Mouse (Mus musculus) CH12.LX (cell line): ENCODE data around the gene Plekha5.

Experiments used
- CTCF ChIP-seq, 2 experiments: IDR thresholded peaks in 1 of 2; conservative IDR thresholded peaks in 1 of 2; 2 replicates each; pipeline ENCODE4 v1.5.1; 2011 to 2012; ENCODE audit warnings: low read depth in 2 of 2, low read length in 2 of 2, improper control_type of control experiment in 1 of 2, inconsistent platforms in 1 of 2, mild to moderate bottlenecking in 1 of 2, moderate library complexity in 1 of 2
- EP300 ChIP-seq: IDR thresholded peaks from 2 replicates; pipeline ENCODE4 v1.6.1; 2011; ENCODE audit warnings: low read length, improper control_type of control experiment
- POLR2A ChIP-seq: IDR thresholded peaks from 2 replicates; pipeline ENCODE4 v1.6.1; 2011; ENCODE audit warnings: low read depth, mild to moderate bottlenecking, improper control_type of control experiment, low read length
- RAD21 ChIP-seq: IDR thresholded peaks from 2 replicates; pipeline ENCODE4 v1.6.1; 2011; ENCODE audit warnings: low read depth, mild to moderate bottlenecking, low read length, improper control_type of control experiment, moderate library complexity
- SMC3 ChIP-seq: IDR thresholded peaks from 2 replicates; pipeline ENCODE4 v1.6.1; 2011; ENCODE audit warnings: low read depth, low read length, improper control_type of control experiment
- USF1 ChIP-seq: IDR thresholded peaks from 2 replicates; pipeline ENCODE4 v1.6.1; 2014; ENCODE audit warnings: low read depth, mild to moderate bottlenecking, inconsistent platforms, low read length, improper control_type of control experiment

DNA sequence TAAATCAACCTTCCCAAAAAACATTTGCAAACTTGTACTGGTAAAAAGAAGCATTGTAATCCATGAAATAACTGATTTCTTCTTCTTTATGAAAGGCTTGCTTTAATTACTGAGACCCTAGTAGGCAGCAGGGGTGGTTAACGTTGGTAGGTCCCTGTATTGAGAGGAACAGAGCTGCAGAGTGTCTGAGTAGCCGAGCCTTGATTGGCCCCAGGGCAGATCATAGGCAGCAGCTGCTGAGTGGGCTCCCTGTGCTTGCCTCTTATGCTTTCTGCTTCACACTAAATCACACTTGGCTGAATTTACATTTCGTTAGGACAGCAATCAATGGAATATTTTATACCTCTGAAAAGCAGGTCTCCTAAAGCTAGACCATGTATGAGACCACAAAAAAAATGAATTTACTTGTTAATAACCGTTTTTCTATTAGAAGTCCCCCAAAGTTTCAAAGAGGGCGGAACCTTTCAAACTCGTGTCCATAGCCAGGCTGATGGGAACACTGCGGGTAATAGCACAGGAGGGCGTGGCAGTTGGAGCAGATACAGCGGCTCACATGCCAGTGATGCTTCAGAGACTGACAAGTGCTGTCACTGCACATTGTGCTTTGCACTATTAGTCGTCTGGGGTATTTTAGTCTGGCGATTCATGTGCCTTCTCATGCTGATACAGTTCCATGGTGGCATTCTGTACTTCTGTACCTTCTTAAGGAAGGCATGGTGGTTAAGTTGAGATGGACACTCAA is 123.5 kb downstream of the Plekha5 start:
- TF ChIP-seq POLR2A (no peak), CTCF (conservative IDR thresholded peaks at IDR 0.05 in 1 of 2, IDR thresholded peaks at IDR 0.05 in 1 of 2; ENCODE audit: low read depth in 2 of 2, low read length in 2 of 2) (no peak), SMC3 (no peak), USF1 (no peak), RAD21 (no peak), EP300 (no peak)
